Mouse (Mus musculus): ENCODE data around the gene Rab20.

DNA sequence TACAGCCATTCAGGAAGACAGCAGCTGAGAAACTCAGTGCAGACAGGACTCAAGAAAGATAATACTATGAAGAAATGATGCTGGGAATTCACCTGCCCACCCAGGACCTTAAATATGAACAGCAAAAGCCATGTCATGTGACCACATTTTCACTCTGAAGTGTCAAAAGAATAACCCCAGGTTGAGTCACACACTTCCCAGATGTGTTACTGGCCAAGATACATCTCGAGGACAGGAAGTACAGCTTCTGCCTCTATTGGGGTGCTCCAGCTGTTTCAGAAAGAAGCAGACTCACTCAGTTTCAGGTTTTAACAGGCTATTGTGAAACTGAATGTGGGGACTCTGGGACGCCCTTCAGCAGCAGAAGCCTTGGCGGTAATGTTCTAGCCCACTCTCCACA is 26.0 kb downstream of the Rab20 start:
- TF ChIP-seq CTCF (IDR thresholded peaks at IDR 0.05; ENCODE audit: extremely low read depth, insufficient read depth, insufficient read length, insufficient replicate concordance) (no peak), POLR2A (IDR thresholded peaks at IDR 0.05; ENCODE audit: low read depth, low read length) (no peak)

Data from spleen, adult 2 months (tissue).